Mouse (Mus musculus) telencephalon, adult 2 months (tissue): ENCODE measurements around the gene Dad1.

ENCODE experiments used
- DNase-seq: peaks from one replicate; pipeline ENCODE4 v3.0.0-alpha.2; 2011; ENCODE audit warnings: low read depth, low spot score

Dad1 gene

DNA sequence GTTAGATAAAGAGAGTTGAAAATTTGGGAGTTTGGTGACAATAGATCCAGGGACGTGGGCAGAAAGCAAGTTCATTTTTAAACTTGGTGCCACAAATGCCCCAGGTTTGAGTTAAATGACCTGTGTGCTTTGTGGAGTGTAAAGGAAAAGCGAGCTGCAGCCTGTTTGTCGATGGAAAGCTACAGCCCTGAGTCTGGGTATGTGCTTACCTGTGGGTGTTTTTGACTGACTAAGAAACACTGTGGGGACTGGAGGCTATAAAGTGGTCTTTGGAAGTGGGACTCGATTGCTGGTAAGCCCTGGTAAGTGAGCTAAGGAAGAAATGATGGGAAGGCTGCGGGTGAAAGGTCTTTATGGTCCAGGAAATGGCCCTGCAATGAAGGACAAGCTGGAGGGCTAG, 47.6 kb downstream of the Dad1 start:
- no peak for DNase-seq

GRCm38 (mm10) chr14:54205904-54206303, 48.0 kb downstream of the Dad1 start:
- no peak for DNase-seq

GRCm38 (mm10) chr14:54204786-54205185, 49.1 kb downstream of the Dad1 start:
- DNase-seq = no peak

- DNase-seq = no peak
These were observed 49.6 kb downstream of the Dad1 start for GRCm38 (mm10) chr14:54204311-54204710.

DNA sequence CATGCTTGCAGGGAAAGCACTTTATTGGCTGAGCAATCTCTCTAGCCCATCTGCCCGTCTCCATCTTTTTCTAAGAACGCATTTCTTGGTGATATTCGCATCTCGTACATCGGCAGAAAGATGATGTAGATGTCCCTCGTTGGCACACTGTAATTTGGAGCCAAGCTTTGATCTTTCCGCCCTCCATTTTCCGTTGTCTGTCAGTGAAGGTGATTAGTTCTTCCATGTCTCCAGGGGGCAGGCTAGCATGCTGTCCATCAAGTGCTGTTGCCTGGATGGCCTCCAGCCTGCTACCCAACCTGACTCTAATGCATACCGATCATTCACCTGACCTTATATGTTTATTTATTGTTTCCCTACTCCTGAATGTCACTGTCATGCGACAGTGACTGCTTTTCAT, 50.1 kb downstream of the Dad1 start:
- no peak for DNase-seq

DNA sequence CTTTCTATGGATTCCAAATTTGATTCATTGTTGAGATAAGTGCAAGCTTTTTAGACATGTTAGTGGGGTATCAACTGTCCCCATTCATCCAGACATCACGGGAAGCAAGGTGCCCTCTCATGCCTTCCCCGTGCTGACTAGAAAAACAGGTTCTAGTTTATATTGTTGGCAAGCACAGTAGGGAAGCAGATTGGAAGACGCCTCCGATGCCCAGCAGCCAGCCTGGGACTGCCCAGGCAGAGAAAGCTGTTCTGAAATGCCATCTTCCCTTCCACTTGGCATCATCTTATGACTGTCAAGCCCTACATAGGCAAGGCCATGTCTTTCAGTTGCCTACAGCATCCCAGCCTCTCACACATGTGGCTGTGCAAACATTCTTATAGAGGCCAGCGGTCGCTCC, 50.7 kb downstream of the Dad1 start:
- DNase-seq = no peak

GRCm38 (mm10) chr14:54200363-54200762, 53.5 kb downstream of the Dad1 start:
- DNase-seq = no peak

GRCm38 (mm10) chr14:54199662-54200061, 54.2 kb downstream of the Dad1 start:
- no peak for DNase-seq

DNA sequence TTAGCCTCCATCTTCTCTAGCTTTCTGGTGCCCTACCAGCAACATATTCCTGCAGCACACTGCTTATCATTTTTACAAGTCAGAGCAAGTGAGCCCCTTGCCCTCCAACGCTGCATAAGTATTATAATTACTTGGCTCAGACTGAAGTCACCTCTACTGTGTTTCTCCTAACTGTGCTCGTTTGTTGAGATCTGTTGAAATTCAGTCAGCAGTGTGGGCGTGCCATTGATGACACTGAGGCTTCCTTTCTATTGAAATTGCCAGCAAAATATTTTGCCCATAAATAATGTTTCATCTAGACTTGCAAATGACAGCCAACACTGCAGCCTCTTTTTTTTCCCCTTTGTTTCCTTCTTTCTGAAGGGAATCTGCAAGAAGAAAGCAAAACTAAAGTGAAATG, 56.2 kb downstream of the Dad1 start:
- DNase-seq = no peak

DNA sequence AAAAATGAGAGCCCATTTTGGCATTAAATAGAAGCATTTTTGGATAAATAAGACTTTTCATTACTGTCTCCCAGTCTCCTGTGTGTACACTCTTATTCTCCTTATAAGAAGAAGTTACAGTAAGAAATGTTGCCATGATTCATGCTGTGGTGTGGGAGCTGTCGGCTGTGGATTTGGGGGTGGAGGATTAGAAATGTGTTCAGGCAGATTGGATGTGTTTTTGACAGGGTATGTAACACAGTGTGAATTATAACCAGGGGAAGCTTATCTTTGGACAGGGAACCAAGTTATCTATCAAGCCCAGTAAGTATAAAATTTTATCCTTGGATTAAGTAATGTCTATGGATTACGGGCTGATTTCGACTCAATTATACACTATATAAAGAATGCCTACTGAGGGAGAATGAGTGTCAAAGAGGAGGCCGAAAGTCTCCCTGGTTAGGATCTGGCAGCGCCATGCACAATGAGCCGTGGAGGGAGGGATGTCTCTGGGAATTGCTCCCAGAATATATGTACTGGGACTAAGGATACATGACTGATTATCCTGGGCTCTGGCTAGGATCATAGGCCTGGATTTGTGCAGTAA, 58.0 kb downstream of the Dad1 start:
- DNase-seq = peak; percentile 67

GRCm38 (mm10) chr14:54193354-54194133, 60.4 kb downstream of the Dad1 start:
- DNase-seq = no peak

DNA sequence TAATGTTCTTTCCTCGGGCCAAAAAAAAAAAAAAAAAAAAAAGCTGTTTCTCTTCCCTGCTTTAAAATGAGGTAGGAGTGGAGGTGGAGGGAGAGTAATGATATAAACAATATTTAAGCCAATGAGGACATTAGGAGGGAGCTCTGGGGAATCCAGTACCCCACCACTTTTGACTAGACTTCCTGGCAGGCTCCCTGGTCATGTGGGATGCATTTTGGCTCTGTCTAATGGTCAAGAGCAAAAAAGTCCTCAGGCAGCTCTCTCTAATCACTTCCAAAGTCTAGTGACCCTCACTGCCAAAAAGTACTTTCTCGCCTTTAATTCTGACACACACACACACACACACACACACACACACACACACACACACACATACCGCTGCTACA, 61.4 kb downstream of the Dad1 start:
- no peak for DNase-seq

GRCm38 (mm10) chr14:54191594-54192461, 62.1 kb downstream of the Dad1 start:
- no peak for DNase-seq

DNA sequence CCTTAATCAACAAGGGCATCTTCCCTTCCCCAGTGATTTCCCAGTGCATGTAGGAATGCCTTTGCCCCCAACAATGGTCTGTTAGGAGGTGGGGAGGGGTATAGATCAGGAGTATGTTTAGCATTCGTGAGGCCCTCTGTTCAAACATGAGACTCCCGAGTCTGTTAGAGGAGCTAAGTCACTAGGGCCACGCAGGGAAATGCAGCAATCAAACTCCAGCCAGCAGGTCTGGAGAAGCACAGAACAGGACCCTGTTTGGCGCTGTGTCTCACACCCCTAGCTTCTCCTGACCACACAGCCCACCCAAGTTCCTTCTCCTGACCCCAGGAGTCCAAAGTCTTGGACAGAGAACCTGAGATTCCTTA, 62.9 kb downstream of the Dad1 start:
- DNase-seq = no peak

DNA sequence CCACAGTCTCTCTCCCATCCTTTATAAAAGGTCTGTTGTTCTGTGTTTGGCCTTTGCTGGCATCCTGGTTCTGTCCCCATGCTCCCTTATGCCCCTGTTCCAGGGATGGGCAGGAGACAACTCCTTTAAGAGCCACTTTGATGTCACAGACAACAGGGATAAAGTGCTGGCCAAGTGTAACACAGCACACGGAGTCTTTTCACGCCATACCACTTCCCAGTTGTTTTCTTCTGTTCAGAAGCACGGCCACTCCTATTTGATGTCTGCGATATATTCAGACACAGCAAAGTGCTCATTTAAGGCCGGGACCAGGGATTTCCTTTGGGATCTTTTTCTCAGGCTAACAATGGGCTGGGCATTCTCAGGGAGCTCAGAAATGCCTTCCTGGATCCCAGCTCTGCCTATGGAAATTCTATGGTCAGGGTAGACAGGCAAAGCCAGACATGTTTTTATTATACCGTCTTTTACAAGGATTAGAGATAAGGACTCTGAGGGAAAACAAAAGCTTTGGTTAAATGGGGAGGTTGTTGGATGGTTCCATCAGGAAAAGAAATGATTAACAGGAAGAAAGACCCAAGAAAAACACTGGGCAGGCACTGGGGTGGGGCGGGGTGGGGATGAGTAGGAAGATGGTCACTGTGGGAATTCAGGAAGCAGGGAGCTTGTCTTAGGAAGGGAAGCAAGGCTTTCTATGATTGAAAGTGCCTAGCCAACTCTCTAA, 63.4 kb downstream of the Dad1 start:
- no peak for DNase-seq

DNA sequence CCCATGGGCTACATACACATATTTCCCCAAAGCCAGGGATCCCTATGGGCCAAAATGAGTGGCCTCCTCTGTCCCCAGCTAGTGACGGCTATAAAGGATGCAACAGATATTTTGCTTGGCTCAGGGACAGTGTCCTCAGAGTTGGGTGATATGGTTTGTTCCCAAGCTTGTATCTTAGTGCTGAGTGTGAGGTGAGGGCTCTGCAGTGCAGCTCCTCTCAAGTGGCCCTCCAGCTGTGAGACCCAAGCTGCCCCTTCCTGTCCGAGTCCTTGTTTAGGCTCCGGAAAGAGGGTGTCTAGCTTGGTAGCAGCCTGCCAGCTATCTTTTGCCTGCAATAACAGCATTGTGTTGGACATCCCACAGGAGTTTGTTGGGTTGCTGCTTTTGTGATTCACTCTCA, 64.6 kb downstream of the Dad1 start:
- no peak for DNase-seq

- DNase-seq = no peak
These were observed 66.7 kb downstream of the Dad1 start for GRCm38 (mm10) chr14:54187211-54187610.
